Mouse (Mus musculus) limb, embryonic 15.5 days (tissue): ENCODE measurements around the gene Myh9. TPM values are rescaled to one million over a fixed set of nuclear protein-coding genes. Genes with fewer than 3 reads are reported as not detected.

ENCODE experiments used
- ATAC-seq: fragments of 200-750 bp; cut with Nextera tagmentation; 2 replicates; pipeline ENCODE4 v1.8.0; 2017; ENCODE audit warnings: low read depth, moderate TSS enrichment; ENCODE audit not compliant: insufficient number of reproducible peaks, low FRiP score, low TSS enrichment
- H3K27ac ChIP-seq: fragments of 300-500 bp; sonication (generic); 2 replicates; pipeline ENCODE4 v1.5.1; 2015; ENCODE audit warnings: moderate library complexity, mild to moderate bottlenecking, inconsistent platforms
- H3K27me3 ChIP-seq: fragments of 300-500 bp; sonication (generic); 2 replicates; pipeline ENCODE4 v1.6.1; 2015; ENCODE audit warnings: inconsistent platforms
- H3K36me3 ChIP-seq: fragments of 300-500 bp; sonication (generic); 2 replicates; pipeline ENCODE4 v1.6.1; 2015; ENCODE audit warnings: inconsistent platforms
- H3K4me1 ChIP-seq: fragments of 300-500 bp; sonication (generic); 2 replicates; pipeline ENCODE4 v1.6.1; 2015; ENCODE audit warnings: inconsistent platforms
- H3K4me2 ChIP-seq: fragments of 300-500 bp; sonication (generic); 2 replicates; pipeline ENCODE4 v1.6.1; 2015; ENCODE audit warnings: mild to moderate bottlenecking, inconsistent platforms
- H3K4me3 ChIP-seq: fragments of 300-500 bp; sonication (generic); 2 replicates; pipeline ENCODE4 v1.5.1; 2015; ENCODE audit warnings: mild to moderate bottlenecking, inconsistent platforms
- H3K9ac ChIP-seq: fragments of 300-500 bp; sonication (generic); 2 replicates; pipeline ENCODE4 v1.6.1; 2015; ENCODE audit warnings: inconsistent platforms
- H3K9me3 ChIP-seq: fragments of 300-500 bp; sonication (generic); 2 replicates; pipeline ENCODE4 v1.6.1; 2016; ENCODE audit warnings: inconsistent platforms
- WGBS: fragments of 180-500 bp; shearing (Covaris S2); methylation state at CpG from one replicate; pipeline ENCODE4 v1.1.7; 2015; 5-methylcytosine and 5-hydroxymethylcytosine counted together
- polyA plus RNA-seq: library from polyadenylated mRNA; unstranded; fragments of >200 nt; fragmentation: Nextera tagmentation; extraction: Ambion mirVana; gene quantifications from 2 replicates; pipeline ENCODE4 v1.2.1, GENCODE M21; 2015

The Myh9 gene
- polyA plus RNA-seq, 1 experiment from 2014 or later: 44.1 TPM

- 83% methylated on average over 9 of the region's 9 CpGs for WGBS
- H3K9ac ChIP-seq: no peak overlapping the region
Observed at GRCm38 (mm10) chr15:77864063-77864758, 22.2 kb upstream of the Myh9 start.

GRCm38 (mm10) chr15:77862991-77863972, 21.3 kb upstream of the Myh9 start:
- WGBS: 82% methylated on average over 22 of the region's 22 CpGs
- Histone ChIP-seq H3K4me1 (no peaks in the 10 kb centered on the region), H3K36me3 (no peaks in the 10 kb centered on the region), H3K9me3 (no peaks in the 10 kb centered on the region), H3K27me3 (no peaks in the 10 kb centered on the region), H3K4me2 (no peak overlapping the region), H3K9ac (no peak overlapping the region), H3K27ac (no peak overlapping the region), H3K4me3 (no peak overlapping the region)
- ATAC-seq: no peak

More at GRCm38 (mm10) chr15:77864063-77864758, 22.2 kb upstream of the Myh9 start:
- H3K27ac ChIP-seq: no peak overlapping the region
- no peak for ATAC-seq
- no peaks in the 10 kb centered on the region for H3K27me3 ChIP-seq
- H3K4me2 ChIP-seq: no peak overlapping the region
- no peaks in the 10 kb centered on the region for H3K9me3 ChIP-seq
- no peak overlapping the region for H3K4me3 ChIP-seq
- no peaks in the 10 kb centered on the region for H3K4me1 ChIP-seq
- H3K36me3 ChIP-seq: no peaks in the 10 kb centered on the region

GRCm38 (mm10) chr15:77860081-77860665, 18.2 kb upstream of the Myh9 start:
- H3K4me2 ChIP-seq: no peak overlapping the region
- H3K9me3 ChIP-seq: no peaks in the 10 kb centered on the region
- ATAC-seq: no peak
- no peaks in the 10 kb centered on the region for H3K27me3 ChIP-seq
- H3K4me1 ChIP-seq: peaks cover 8% of the 10 kb centered on the region
- no peaks in the 10 kb centered on the region for H3K36me3 ChIP-seq
- H3K27ac ChIP-seq: no peak overlapping the region
- 26% methylated on average over 1 of the region's 1 CpGs for WGBS
- H3K9ac ChIP-seq: no peak overlapping the region
- H3K4me3 ChIP-seq: no peak overlapping the region

- Histone ChIP-seq H3K4me3 (peak overlapping the region; percentile 40), H3K27ac (peak overlapping the region; percentile 65; the same call in 1 of the 2 replicates), H3K9me3 (no peaks in the 10 kb centered on the region), H3K27me3 (no peaks in the 10 kb centered on the region), H3K36me3 (no peaks in the 10 kb centered on the region), H3K4me1 (peaks cover 8% of the 10 kb centered on the region), H3K9ac (no peak overlapping the region), H3K4me2 (peak overlapping the region; percentile 79)
- 0 out of 2 replicates have a peak, but pooled peaks have one; percentile 44 for ATAC-seq
- 2% methylated on average over 28 of the region's 28 CpGs for WGBS
Observed at GRCm38 (mm10) chr15:77857662-77858156, 15.7 kb upstream of the Myh9 start.

GRCm38 (mm10) chr15:77856541-77856940, 14.6 kb upstream of the Myh9 start:
- ATAC-seq: no peak
- H3K9ac ChIP-seq: no peak overlapping the region
- H3K27me3 ChIP-seq: no peaks in the 10 kb centered on the region
- no peaks in the 10 kb centered on the region for H3K36me3 ChIP-seq
- H3K4me2 ChIP-seq: no peak overlapping the region
- no peaks in the 10 kb centered on the region for H3K9me3 ChIP-seq
- H3K27ac ChIP-seq: no peak overlapping the region
- WGBS: 58% methylated on average over 5 of the region's 5 CpGs
- H3K4me3 ChIP-seq: no peak overlapping the region
- H3K4me1 ChIP-seq: peaks cover 8% of the 10 kb centered on the region

GRCm38 (mm10) chr15:77855301-77855700, 13.3 kb upstream of the Myh9 start:
- Histone ChIP-seq H3K9ac (no peak overlapping the region), H3K27ac (no peak overlapping the region), H3K27me3 (no peaks in the 10 kb centered on the region), H3K4me1 (peaks cover 8% of the 10 kb centered on the region), H3K4me3 (no peak overlapping the region), H3K4me2 (no peak overlapping the region), H3K9me3 (no peaks in the 10 kb centered on the region), H3K36me3 (no peaks in the 10 kb centered on the region)
- ATAC-seq: no peak
- 79% methylated on average over 8 of the region's 8 CpGs for WGBS

- H3K4me1 ChIP-seq: no peaks in the 10 kb centered on the region
- H3K4me3 ChIP-seq: no peak overlapping the region
- H3K36me3 ChIP-seq: no peaks in the 10 kb centered on the region
- H3K4me2 ChIP-seq: no peak overlapping the region
- H3K27me3 ChIP-seq: no peaks in the 10 kb centered on the region
- H3K27ac ChIP-seq: no peak overlapping the region
- H3K9me3 ChIP-seq: no peaks in the 10 kb centered on the region
- 77% methylated on average over 2 of the region's 2 CpGs for WGBS
- H3K9ac ChIP-seq: no peak overlapping the region
- no peak for ATAC-seq
Observed at GRCm38 (mm10) chr15:77852001-77852400, 10.0 kb upstream of the Myh9 start.

- Histone ChIP-seq H3K4me3 (no peak overlapping the region), H3K4me1 (no peaks in the 10 kb centered on the region), H3K36me3 (no peaks in the 10 kb centered on the region), H3K9ac (no peak overlapping the region), H3K27me3 (no peaks in the 10 kb centered on the region), H3K4me2 (no peak overlapping the region), H3K27ac (no peak overlapping the region), H3K9me3 (no peaks in the 10 kb centered on the region)
- no peak for ATAC-seq
- 34% methylated on average over 3 of the region's 3 CpGs for WGBS
Observed at GRCm38 (mm10) chr15:77851136-77851535, 9.2 kb upstream of the Myh9 start.

- Histone ChIP-seq H3K9me3 (no peaks in the 10 kb centered on the region), H3K27ac (no peak overlapping the region), H3K4me2 (no peak overlapping the region), H3K9ac (no peak overlapping the region), H3K27me3 (no peaks in the 10 kb centered on the region), H3K4me3 (no peak overlapping the region), H3K4me1 (no peaks in the 10 kb centered on the region), H3K36me3 (no peaks in the 10 kb centered on the region)
- WGBS: 66% methylated on average over 9 of the region's 9 CpGs
- ATAC-seq: no peak
Observed at GRCm38 (mm10) chr15:77849572-77850229, 7.7 kb upstream of the Myh9 start.

- ATAC-seq: no peak
- no peak overlapping the region for H3K27ac ChIP-seq
Observed at GRCm38 (mm10) chr15:77849039-77849436, 7.1 kb upstream of the Myh9 start.

GRCm38 (mm10) chr15:77848415-77849038, 6.6 kb upstream of the Myh9 start:
- no peaks in the 10 kb centered on the region for H3K4me1 ChIP-seq
- no peaks in the 10 kb centered on the region for H3K36me3 ChIP-seq
- H3K27ac ChIP-seq: no peak overlapping the region
- no peak overlapping the region for H3K4me3 ChIP-seq
- H3K27me3 ChIP-seq: no peaks in the 10 kb centered on the region
- no peak for ATAC-seq
- H3K4me2 ChIP-seq: no peak overlapping the region
- H3K9me3 ChIP-seq: no peaks in the 10 kb centered on the region
- H3K9ac ChIP-seq: no peak overlapping the region
- 72% methylated on average over 16 of the region's 16 CpGs for WGBS

More at GRCm38 (mm10) chr15:77849039-77849436, 7.1 kb upstream of the Myh9 start:
- Histone ChIP-seq H3K4me3 (no peak overlapping the region), H3K9ac (no peak overlapping the region), H3K27me3 (no peaks in the 10 kb centered on the region), H3K4me1 (no peaks in the 10 kb centered on the region), H3K36me3 (no peaks in the 10 kb centered on the region), H3K4me2 (no peak overlapping the region), H3K9me3 (no peaks in the 10 kb centered on the region)
- 60% methylated on average over 5 of the region's 5 CpGs for WGBS
